Mouse (Mus musculus) liver, embryonic 13.5 days (tissue): ENCODE data around the gene Gm10428. TPM values are rescaled to one million over a fixed set of nuclear protein-coding genes. Genes with fewer than 3 reads are reported as not detected.

Experiments used
- ATAC-seq: fragments of 200-750 bp; cut with Nextera tagmentation; 2 replicates; pipeline ENCODE4 v1.8.0; 2017; ENCODE audit warnings: low read depth, mild to moderate bottlenecking, moderate number of reproducible peaks, moderate library complexity
- DNase-seq: peaks from one replicate; pipeline ENCODE4 v3.0.0; 2022
- H3K27ac ChIP-seq: fragments of 300-500 bp; sonication (generic); 2 replicates; pipeline ENCODE4 v1.5.1; 2015; ENCODE audit warnings: moderate library complexity, mild to moderate bottlenecking, inconsistent platforms
- H3K27me3 ChIP-seq: fragments of 300-500 bp; sonication (generic); 2 replicates; pipeline ENCODE4 v1.6.1; 2015; ENCODE audit warnings: mild to moderate bottlenecking, inconsistent platforms
- H3K36me3 ChIP-seq: fragments of 300-500 bp; sonication (generic); 2 replicates; pipeline ENCODE4 v1.6.1; 2015; ENCODE audit warnings: mild to moderate bottlenecking, inconsistent platforms
- H3K4me1 ChIP-seq: fragments of 300-500 bp; sonication (generic); replicated peaks from 2 replicates; pipeline ENCODE4 v1.6.1; 2015; ENCODE audit warnings: inconsistent platforms
- H3K4me2 ChIP-seq: fragments of 300-500 bp; sonication (generic); 2 replicates; pipeline ENCODE4 v1.6.1; 2015; ENCODE audit warnings: inconsistent platforms, mild to moderate bottlenecking, moderate library complexity
- H3K4me3 ChIP-seq: fragments of 300-500 bp; sonication (generic); replicated peaks from 2 replicates; pipeline ENCODE4 v1.5.1; 2015; ENCODE audit warnings: mild to moderate bottlenecking, inconsistent platforms
- H3K9ac ChIP-seq: fragments of 300-500 bp; sonication (generic); 2 replicates; pipeline ENCODE4 v1.6.1; 2015; ENCODE audit warnings: mild to moderate bottlenecking, inconsistent platforms
- H3K9me3 ChIP-seq: fragments of 300-500 bp; sonication (generic); replicated peaks from 2 replicates; pipeline ENCODE4 v1.6.1; 2016; ENCODE audit warnings: inconsistent platforms
- WGBS: fragments of 180-500 bp; shearing (Covaris S2); methylation state at CpG from one replicate; pipeline ENCODE4 v1.1.7; 2015; ENCODE audit not compliant: insufficient replicate concordance; 5-methylcytosine and 5-hydroxymethylcytosine counted together
- polyA plus RNA-seq: library from polyadenylated mRNA; unstranded; fragments of >200 nt; fragmentation: Nextera tagmentation; extraction: Ambion mirVana; gene quantifications from 2 replicates; pipeline ENCODE4 v1.2.1, GENCODE M21; 2015

Gm10428 gene
- polyA plus RNA-seq = not detected in 2 replicates

GRCm38 (mm10) chr11:62752780-62753179 is at the start of gene Gm10428:
Gene Gm10428, plus strand, starts transcription at chr11:62753100.
- ATAC-seq (no peak), DNase-seq (no peak)
- peaks cover 47% of the 10 kb centered on the region for H3K27me3 ChIP-seq
- no peak within 1 kb of the TSS for H3K4me2 ChIP-seq
- H3K27ac ChIP-seq = no peak within 1 kb of the TSS
- H3K9me3 ChIP-seq = no peaks in the 10 kb centered on the region
- WGBS = 69% methylated on average over 8 of the region's 8 CpGs
- 0 out of 2 replicates have a peak, but pooled peaks cover 7% of the 10 kb centered on the region for H3K4me1 ChIP-seq
- no peak within 1 kb of the TSS for H3K4me3 ChIP-seq
- H3K9ac ChIP-seq = no peak within 1 kb of the TSS
- H3K36me3 ChIP-seq = no peaks in the 10 kb centered on the region

- Histone ChIP-seq H3K4me1 (no peaks in the 10 kb centered on the region), H3K9ac (no peak overlapping the region), H3K4me2 (no peak overlapping the region), H3K27ac (no peak overlapping the region), H3K4me3 (no peak overlapping the region), H3K36me3 (no peaks in the 10 kb centered on the region), H3K9me3 (no peaks in the 10 kb centered on the region), H3K27me3 (no peaks in the 10 kb centered on the region)
- ATAC-seq (no peak), DNase-seq (no peak)
- 73% methylated on average over 2 of the region's 2 CpGs for WGBS
Observed at GRCm38 (mm10) chr11:62706141-62706540, 46.8 kb upstream of the Gm10428 start.

- Histone ChIP-seq H3K36me3 (no peaks in the 10 kb centered on the region), H3K27me3 (no peaks in the 10 kb centered on the region), H3K27ac (no peak overlapping the region), H3K9ac (no peak overlapping the region), H3K9me3 (no peaks in the 10 kb centered on the region), H3K4me2 (no peak overlapping the region), H3K4me3 (no peak overlapping the region), H3K4me1 (no peaks in the 10 kb centered on the region)
- ATAC-seq (no peak), DNase-seq (no peak)
- 66% methylated on average over 7 of the region's 7 CpGs for WGBS
Observed at GRCm38 (mm10) chr11:62708252-62708651, 44.6 kb upstream of the Gm10428 start.

GRCm38 (mm10) chr11:62710657-62711056 is 42.2 kb upstream of the Gm10428 start:
- Histone ChIP-seq H3K27me3 (no peaks in the 10 kb centered on the region), H3K9ac (no peak overlapping the region), H3K36me3 (no peaks in the 10 kb centered on the region), H3K9me3 (no peaks in the 10 kb centered on the region), H3K27ac (no peak overlapping the region), H3K4me2 (no peak overlapping the region), H3K4me1 (no peaks in the 10 kb centered on the region), H3K4me3 (no peak overlapping the region)
- no peak for DNase-seq
- ATAC-seq = no peak
- WGBS = 64% methylated on average over 5 of the region's 5 CpGs

- H3K4me2 ChIP-seq = no peak overlapping the region
- H3K4me1 ChIP-seq = peaks cover 9% of the 10 kb centered on the region
- DNase-seq (no peak), ATAC-seq (no peak)
- 73% methylated on average over 8 of the region's 8 CpGs for WGBS
- peaks cover 33% of the 10 kb centered on the region for H3K27me3 ChIP-seq
- no peak overlapping the region for H3K9ac ChIP-seq
- no peaks in the 10 kb centered on the region for H3K36me3 ChIP-seq
- H3K9me3 ChIP-seq = no peaks in the 10 kb centered on the region
- no peak overlapping the region for H3K27ac ChIP-seq
- H3K4me3 ChIP-seq = no peak overlapping the region
Observed at GRCm38 (mm10) chr11:62728276-62728675, 24.6 kb upstream of the Gm10428 start.

- Histone ChIP-seq H3K9ac (peak within 1 kb of the TSS; percentile 56), H3K9me3 (no peaks in the 10 kb centered on the region), H3K4me2 (peak within 1 kb of the TSS; percentile 75), H3K4me3 (peak within 1 kb of the TSS; percentile 58), H3K36me3 (no peaks in the 10 kb centered on the region), H3K27me3 (peaks cover 35% of the 10 kb centered on the region), H3K27ac (no peak within 1 kb of the TSS), H3K4me1 (peaks cover 9% of the 10 kb centered on the region)
- DNase-seq (peak; percentile 13), ATAC-seq (peak; percentile 45)
- 1% methylated on average over 48 of the region's 48 CpGs for WGBS
Observed at GRCm38 (mm10) chr11:62731311-62732021, 21.4 kb upstream of the Gm10428 start, which contains the start of gene Zfp287. Gene Zfp287, minus strand, starts transcription at chr11:62731905.

GRCm38 (mm10) chr11:62732022-62732387 is 20.9 kb upstream of the Gm10428 start:
- peaks cover 35% of the 10 kb centered on the region for H3K27me3 ChIP-seq
- no peak overlapping the region for H3K9ac ChIP-seq
- DNase-seq (no peak), ATAC-seq (no peak)
- H3K4me1 ChIP-seq = peaks cover 9% of the 10 kb centered on the region
- H3K4me3 ChIP-seq = peak overlapping the region; percentile 58
- no peaks in the 10 kb centered on the region for H3K9me3 ChIP-seq
- H3K4me2 ChIP-seq = peak overlapping the region; percentile 75
- 19% methylated on average over 5 of the region's 5 CpGs for WGBS
- H3K36me3 ChIP-seq = no peaks in the 10 kb centered on the region
- H3K27ac ChIP-seq = no peak overlapping the region

- DNase-seq (no peak), ATAC-seq (no peak)
- Histone ChIP-seq H3K9me3 (no peaks in the 10 kb centered on the region), H3K9ac (no peak overlapping the region), H3K4me3 (no peak overlapping the region), H3K27ac (no peak overlapping the region), H3K4me1 (peaks cover 9% of the 10 kb centered on the region), H3K27me3 (peaks cover 35% of the 10 kb centered on the region), H3K4me2 (no peak overlapping the region), H3K36me3 (no peaks in the 10 kb centered on the region)
- 48% methylated on average over 3 of the region's 3 CpGs for WGBS
Observed at GRCm38 (mm10) chr11:62732665-62733064, 20.2 kb upstream of the Gm10428 start.

- H3K9ac ChIP-seq = no peak overlapping the region
- H3K4me1 ChIP-seq = no peaks in the 10 kb centered on the region
- H3K4me3 ChIP-seq = no peak overlapping the region
- H3K27me3 ChIP-seq = peaks cover 13% of the 10 kb centered on the region
- no peaks in the 10 kb centered on the region for H3K9me3 ChIP-seq
- no peaks in the 10 kb centered on the region for H3K36me3 ChIP-seq
- no peak overlapping the region for H3K27ac ChIP-seq
- H3K4me2 ChIP-seq = no peak overlapping the region
- WGBS = 66% methylated on average over 2 of the region's 2 CpGs
- DNase-seq (no peak), ATAC-seq (no peak)
Observed at GRCm38 (mm10) chr11:62741186-62741585, 11.7 kb upstream of the Gm10428 start.

- H3K27ac ChIP-seq = no peak overlapping the region
- H3K9ac ChIP-seq = no peak overlapping the region
- no peak overlapping the region for H3K4me2 ChIP-seq
- DNase-seq (no peak), ATAC-seq (no peak)
- H3K4me3 ChIP-seq = no peak overlapping the region
- no peaks in the 10 kb centered on the region for H3K36me3 ChIP-seq
- H3K27me3 ChIP-seq = peaks cover 23% of the 10 kb centered on the region
- no peaks in the 10 kb centered on the region for H3K9me3 ChIP-seq
- H3K4me1 ChIP-seq = 0 out of 2 replicates have a peak, but pooled peaks cover 2% of the 10 kb centered on the region
- WGBS = 65% methylated on average over 10 of the region's 10 CpGs
Observed at GRCm38 (mm10) chr11:62742261-62742957, 10.5 kb upstream of the Gm10428 start.

GRCm38 (mm10) chr11:62744103-62744502 is 8.8 kb upstream of the Gm10428 start:
- Histone ChIP-seq H3K4me1 (0 out of 2 replicates have a peak, but pooled peaks cover 2% of the 10 kb centered on the region), H3K9me3 (no peaks in the 10 kb centered on the region), H3K27ac (no peak overlapping the region), H3K36me3 (no peaks in the 10 kb centered on the region), H3K9ac (no peak overlapping the region), H3K27me3 (peaks cover 30% of the 10 kb centered on the region), H3K4me2 (no peak overlapping the region), H3K4me3 (no peak overlapping the region)
- 50% methylated on average over 5 of the region's 5 CpGs for WGBS
- ATAC-seq = 0 out of 2 replicates have a peak, but pooled peaks have one; percentile 41
- peak; percentile 30 for DNase-seq
